Mouse (Mus musculus) kidney, adult 2 months (tissue): ENCODE measurements around the gene Nmt1.

Source experiments
- CTCF ChIP-seq: fragments of 200-500 bp; conservative IDR thresholded peaks from 2 replicates; pipeline ENCODE4 v1.5.1; 2011; ENCODE audit warnings: low read depth, mild to moderate bottlenecking, control low read depth, low read length, moderate library complexity, mixed read lengths; ENCODE audit not compliant: insufficient read depth, insufficient read length
- POLR2A ChIP-seq: fragments of 200-500 bp; IDR thresholded peaks from one replicate; pipeline ENCODE4 v1.6.1; 2011; ENCODE audit warnings: low read depth, low read length, control low read depth

DNA sequence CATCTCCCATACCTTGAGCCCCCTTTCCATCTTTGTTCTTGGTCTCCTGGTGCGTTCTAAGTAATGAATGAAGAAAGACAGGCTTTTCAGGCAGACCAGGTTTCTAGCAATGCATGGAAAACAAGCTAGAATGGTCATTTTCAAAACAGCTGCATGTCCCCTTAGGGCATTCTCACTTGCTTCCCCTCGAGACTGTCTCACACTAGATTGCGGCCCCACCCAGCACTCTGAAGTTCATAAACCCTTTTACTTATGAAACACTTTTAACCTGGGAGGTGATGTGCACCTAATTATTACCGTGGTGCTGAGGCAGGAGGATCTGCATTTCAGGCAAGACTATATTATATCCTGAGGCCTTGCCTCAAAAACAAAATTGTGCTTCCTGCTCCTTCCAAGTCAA, 85.8 kb downstream of the Nmt1 start:
- TF ChIP-seq CTCF (no peak), POLR2A (no peak)
